Mouse (Mus musculus): ENCODE results near the gene Srrm4. TPM values are rescaled to one million over a fixed set of nuclear protein-coding genes. Genes with fewer than 3 reads are reported as not detected.

Gene Srrm4
- total and polyA plus RNA-seq, 3 experiments: not detected

DNA sequence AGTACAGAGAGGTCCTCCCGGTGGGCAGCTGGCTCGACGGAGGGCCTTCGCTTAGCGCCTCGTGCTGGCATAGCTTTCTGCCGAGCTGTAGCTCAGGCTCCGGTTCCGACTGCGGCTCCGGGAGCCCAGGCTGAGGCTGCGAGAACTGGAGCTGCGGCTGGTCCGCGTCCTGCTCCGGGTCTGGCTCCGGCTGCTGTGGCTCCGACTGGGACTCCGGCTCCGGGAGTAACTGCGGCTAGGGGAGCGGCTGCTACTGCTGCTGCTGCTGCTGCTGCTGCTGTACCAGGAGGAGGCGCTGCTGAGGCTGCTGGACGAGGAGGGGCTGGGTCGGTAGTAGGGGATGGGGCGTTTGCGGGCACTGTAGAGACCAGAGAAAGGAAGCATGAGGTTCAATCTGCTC is 147.1 kb downstream of the Srrm4 start:
- H3K4me3 ChIP-seq (ENCODE audit: control insufficient read depth in 1 of 2, insufficient read depth in 1 of 2, low read depth in 2 of 2, low read length in 2 of 2): no peak overlapping the region
- no peaks in the 10 kb centered on the region for H3K79me2 ChIP-seq (ENCODE audit: control insufficient read depth, insufficient read depth, low read length, poor library complexity)
- no peak for DNase-seq (ENCODE audit: low read depth, low spot score)
- no peak for TF ChIP-seq MAFK (IDR thresholded peaks at IDR 0.05; ENCODE audit: borderline replicate concordance, low read depth, low read length)
- TF ChIP-seq MXI1 (IDR thresholded peaks at IDR 0.05; ENCODE audit: low read depth, low read length): no peak
- no peak for TF ChIP-seq NRF1 (IDR thresholded peaks at IDR 0.05; ENCODE audit: insufficient read depth, low read depth, low read length, poor library complexity, severe bottlenecking)
- TF ChIP-seq KAT2A (conservative IDR thresholded peaks at IDR 0.05; ENCODE audit: low read depth, low read length): no peak
- no peaks in the 10 kb centered on the region for H3K9me3 ChIP-seq (replicated peaks; ENCODE audit: insufficient read depth, low read length)
- H3K27me3 ChIP-seq (ENCODE audit: control insufficient read depth in 1 of 2, insufficient read depth in 2 of 2, low read length in 2 of 2): no peaks in the 10 kb centered on the region
- H3K9ac ChIP-seq (ENCODE audit: control insufficient read depth, low read depth, low read length, poor library complexity, severe bottlenecking): no peak overlapping the region
- H3K36me3 ChIP-seq (ENCODE audit: control insufficient read depth in 1 of 2, insufficient read depth in 2 of 2, low read length in 2 of 2): no peaks in the 10 kb centered on the region
- no peak overlapping the region for H3K27ac ChIP-seq (ENCODE audit: control insufficient read depth, low read depth, low read length)
- no peaks in the 10 kb centered on the region for H3K4me1 ChIP-seq (ENCODE audit: control insufficient read depth in 1 of 2, insufficient read depth in 2 of 2, low read length in 2 of 2)

DNA sequence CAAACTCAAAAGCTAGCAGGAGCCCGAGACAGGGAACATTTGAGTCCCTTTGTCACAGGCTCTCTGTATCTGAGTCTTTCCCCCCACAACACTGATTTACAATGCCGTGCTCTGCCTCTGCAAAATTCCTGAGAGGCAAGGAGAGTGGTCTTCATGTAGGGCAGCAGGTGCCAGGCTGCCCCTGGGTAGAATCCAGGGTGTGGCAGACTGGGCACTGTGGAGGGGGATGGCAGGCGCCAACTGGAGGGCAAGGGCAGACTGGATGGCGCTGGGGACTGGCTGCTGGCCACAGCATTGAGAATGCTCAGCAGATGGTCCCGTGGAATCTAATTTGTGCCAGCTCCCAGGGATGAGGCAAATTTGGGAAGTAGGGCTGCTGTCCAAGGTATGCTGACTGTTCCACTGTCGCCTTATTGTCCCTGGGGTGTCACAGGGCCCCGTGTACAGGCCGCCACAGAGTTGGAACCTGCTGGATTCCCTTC is 148.1 kb downstream of the Srrm4 start:
- Histone ChIP-seq H3K9ac (ENCODE audit: control insufficient read depth, low read depth, low read length, poor library complexity, severe bottlenecking) (no peak overlapping the region), H3K4me1 (ENCODE audit: control insufficient read depth in 1 of 2, insufficient read depth in 2 of 2, low read length in 2 of 2) (no peaks in the 10 kb centered on the region), H3K9me3 (replicated peaks; ENCODE audit: insufficient read depth, low read length) (no peaks in the 10 kb centered on the region), H3K79me2 (ENCODE audit: control insufficient read depth, insufficient read depth, low read length, poor library complexity) (no peaks in the 10 kb centered on the region), H3K27me3 (ENCODE audit: control insufficient read depth in 1 of 2, insufficient read depth in 2 of 2, low read length in 2 of 2) (no peaks in the 10 kb centered on the region), H3K27ac (ENCODE audit: control insufficient read depth, low read depth, low read length) (no peak overlapping the region), H3K4me3 (ENCODE audit: control insufficient read depth in 1 of 2, insufficient read depth in 1 of 2, low read depth in 2 of 2, low read length in 2 of 2) (no peak overlapping the region), H3K36me3 (ENCODE audit: control insufficient read depth in 1 of 2, insufficient read depth in 2 of 2, low read length in 2 of 2) (no peaks in the 10 kb centered on the region)
- TF ChIP-seq POLR2AphosphoS2 (IDR thresholded peaks at IDR 0.05; ENCODE audit: low read length): no peak
- no peak for DNase-seq (ENCODE audit: low read depth, low spot score)

DNA sequence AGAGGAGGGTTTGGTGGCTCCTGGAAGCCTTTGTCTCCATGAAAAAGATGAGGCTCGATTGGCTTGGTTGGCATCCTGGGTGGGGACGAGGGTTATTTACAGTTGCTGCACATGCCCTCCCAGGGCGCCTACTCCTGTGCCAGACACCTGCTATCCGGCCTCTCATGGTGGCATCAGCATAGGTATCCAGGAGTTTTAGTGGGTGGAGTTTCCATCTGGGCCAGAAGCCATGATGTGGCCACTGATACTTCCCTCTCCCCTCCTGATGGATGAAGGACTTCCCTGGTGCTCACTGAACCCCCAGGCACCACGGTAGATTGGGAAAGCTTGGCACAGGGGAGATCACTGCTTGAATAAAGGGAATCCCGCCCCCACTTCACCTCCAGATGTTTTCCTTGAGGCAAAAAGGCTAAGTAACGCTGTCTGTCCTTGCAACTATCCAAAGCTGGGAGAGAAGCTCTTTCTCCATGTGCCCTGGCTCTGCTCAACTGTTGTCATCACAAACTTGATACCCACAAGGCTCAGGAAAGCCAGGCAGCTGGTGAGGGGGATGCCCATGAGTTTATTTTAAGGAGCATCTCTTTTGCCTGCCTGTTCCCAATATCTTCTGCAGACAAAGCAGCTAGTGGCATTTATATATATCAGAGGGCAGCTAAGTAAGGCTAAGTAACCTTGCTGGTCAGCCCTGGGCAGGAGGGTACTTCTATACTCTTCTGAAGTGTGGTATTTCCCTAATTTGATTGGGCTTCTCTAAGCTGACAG is 148.7 kb downstream of the Srrm4 start:
- Histone ChIP-seq H3K36me3 (ENCODE audit: control insufficient read depth in 1 of 2, insufficient read depth in 2 of 2, low read length in 2 of 2) (no peaks in the 10 kb centered on the region), H3K9ac (ENCODE audit: control insufficient read depth, low read depth, low read length, poor library complexity, severe bottlenecking) (no peak overlapping the region), H3K27ac (ENCODE audit: control insufficient read depth, low read depth, low read length) (no peak overlapping the region), H3K27me3 (ENCODE audit: control insufficient read depth in 1 of 2, insufficient read depth in 2 of 2, low read length in 2 of 2) (no peaks in the 10 kb centered on the region), H3K4me3 (ENCODE audit: control insufficient read depth in 1 of 2, insufficient read depth in 1 of 2, low read depth in 2 of 2, low read length in 2 of 2) (no peak overlapping the region), H3K79me2 (ENCODE audit: control insufficient read depth, insufficient read depth, low read length, poor library complexity) (no peaks in the 10 kb centered on the region), H3K4me1 (ENCODE audit: control insufficient read depth in 1 of 2, insufficient read depth in 2 of 2, low read length in 2 of 2) (no peaks in the 10 kb centered on the region), H3K9me3 (replicated peaks; ENCODE audit: insufficient read depth, low read length) (no peaks in the 10 kb centered on the region)
- DNase-seq (ENCODE audit: low read depth, low spot score): no peak
- TF ChIP-seq ZKSCAN1 (IDR thresholded peaks at IDR 0.05; ENCODE audit: low read depth, low read length) (no peak), JUND (IDR thresholded peaks at IDR 0.05; ENCODE audit: low read depth, low read length) (no peak), ELF1 (IDR thresholded peaks at IDR 0.05; ENCODE audit: low read depth, low read length) (no peak), POLR2AphosphoS2 (IDR thresholded peaks at IDR 0.05; ENCODE audit: low read length) (no peak), TAL1 (IDR thresholded peaks at IDR 0.05; ENCODE audit: low read length) (no peak), USF1 (IDR thresholded peaks at IDR 0.05; ENCODE audit: low read depth, low read length) (no peak), TCF12 (IDR thresholded peaks at IDR 0.05; ENCODE audit: low read depth, low read length) (no peak), MYC (IDR thresholded peaks at IDR 0.05; ENCODE audit: low read depth, low read length) (no peak), POLR2AphosphoS5 (IDR thresholded peaks at IDR 0.05; ENCODE audit: borderline replicate concordance, low read depth, low read length) (no peak), ZNF384 (IDR thresholded peaks at IDR 0.05; ENCODE audit: low read depth, low read length) (no peak), CHD1 (IDR thresholded peaks at IDR 0.05; ENCODE audit: low read depth, low read length) (no peak), USF2 (IDR thresholded peaks at IDR 0.05; ENCODE audit: borderline replicate concordance in 1 of 2, insufficient read depth in 1 of 2, low read depth in 1 of 2, low read length in 2 of 2) (no peak), BHLHE40 (IDR thresholded peaks at IDR 0.05; ENCODE audit: borderline replicate concordance, low read depth, low read length) (no peak), MXI1 (IDR thresholded peaks at IDR 0.05; ENCODE audit: low read depth, low read length) (no peak)

All from MEL (cell line).